Mouse (Mus musculus) bone marrow, adult 2 months (tissue): ENCODE data around the gene Fndc4. TPM values are rescaled to one million over a fixed set of nuclear protein-coding genes. Genes with fewer than 3 reads are reported as not detected.
A peak's percentile ranks its signal among the peaks of the same experiment; 100 is the strongest.

Experiments used
- H3K27ac ChIP-seq: fragments of 200-500 bp; 2 replicates; pipeline ENCODE4 v1.5.1; 2012; ENCODE audit warnings: low read depth, mild to moderate bottlenecking, control low read depth, inconsistent platforms, low read length; ENCODE audit not compliant: control insufficient read depth, poor library complexity, insufficient read depth
- H3K4me1 ChIP-seq: fragments of 200-500 bp; 2 replicates; pipeline ENCODE4 v1.6.1; 2011; ENCODE audit warnings: low read length; ENCODE audit not compliant: control insufficient read depth, insufficient read depth
- H3K4me3 ChIP-seq: fragments of 200-500 bp; replicated peaks from 2 replicates; pipeline ENCODE3; 2011; ENCODE audit warnings: mild to moderate bottlenecking, low read depth, low read length, control low read depth; ENCODE audit not compliant: control insufficient read depth
- CTCF ChIP-seq: fragments of 200-500 bp; IDR thresholded peaks from 2 replicates; pipeline ENCODE4 v1.5.1; 2011; ENCODE audit warnings: low read length, control low read depth; ENCODE audit not compliant: control insufficient read depth, insufficient read depth
- POLR2A ChIP-seq: fragments of 200-500 bp; IDR thresholded peaks from 2 replicates; pipeline ENCODE4 v1.6.1; 2011; ENCODE audit warnings: low read depth, mild to moderate bottlenecking, control low read depth, low read length, borderline replicate concordance; ENCODE audit not compliant: control insufficient read depth
- WGBS: fragments of 180-500 bp; shearing (Covaris S2); methylation state at CpG from one replicate; pipeline ENCODE4 v1.1.7; 2018; 5-methylcytosine and 5-hydroxymethylcytosine counted together
- polyA plus RNA-seq: library from polyadenylated mRNA; stranded (reverse); fragments of >200 nt; gene quantifications from 2 replicates; pipeline ENCODE4 v1.2.4, GENCODE M21; 2011; ENCODE audit warnings: low replicate concordance; ENCODE audit not compliant: missing spikeins, insufficient read depth, insufficient read length

Fndc4 gene
- polyA plus RNA-seq, 1 experiment, result not detected

DNA sequence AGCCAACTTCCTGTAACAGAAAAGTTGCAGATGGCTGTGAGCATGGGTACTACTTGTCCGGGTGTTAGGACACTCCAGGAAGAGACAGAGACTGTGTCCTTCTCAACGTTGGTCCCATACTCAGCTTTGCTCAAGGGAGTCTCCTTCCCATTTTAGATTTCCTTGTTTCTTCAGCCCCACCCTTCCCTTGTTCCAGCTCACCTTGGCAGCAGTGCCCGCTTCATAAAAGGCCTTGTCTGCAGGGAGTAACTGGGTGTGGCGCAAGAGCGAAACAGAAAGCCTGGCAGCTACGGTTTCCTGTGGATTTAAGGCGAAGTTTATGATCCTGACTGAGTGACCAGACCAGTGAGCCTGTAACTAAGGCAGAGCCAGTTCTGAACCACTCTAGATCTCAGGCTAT lies 41.4 kb downstream of the Fndc4 start:
- Histone ChIP-seq H3K27ac (no peak overlapping the region), H3K4me3 (no peak overlapping the region), H3K4me1 (no peaks in the 10 kb centered on the region)
- TF ChIP-seq CTCF, result no peak
- TF ChIP-seq POLR2A, result no peak
- WGBS, result 39% methylated on average over 7 of the region's 7 CpGs

DNA sequence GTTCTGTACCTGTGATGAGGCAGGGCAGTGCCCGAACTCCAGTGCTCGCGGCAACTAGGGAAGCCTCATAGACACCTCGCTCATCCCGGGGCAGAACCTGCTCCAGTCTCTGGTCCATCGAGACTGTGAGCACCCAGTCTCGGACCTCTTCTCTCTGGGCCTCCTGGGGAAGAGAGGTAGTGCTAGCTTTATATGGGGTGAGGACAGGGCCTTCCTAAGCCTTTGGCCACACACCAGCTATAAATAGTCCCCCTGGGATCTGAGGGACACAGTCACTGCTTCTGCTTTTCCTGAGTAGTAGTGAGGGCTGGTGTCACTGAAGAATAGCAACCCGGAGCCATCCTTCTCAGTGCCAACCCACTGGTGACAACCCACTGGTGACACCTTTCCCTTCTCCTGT lies 42.1 kb downstream of the Fndc4 start:
- 89% methylated on average over 8 of the region's 8 CpGs for WGBS
- TF ChIP-seq CTCF (no peak), POLR2A (no peak)

DNA sequence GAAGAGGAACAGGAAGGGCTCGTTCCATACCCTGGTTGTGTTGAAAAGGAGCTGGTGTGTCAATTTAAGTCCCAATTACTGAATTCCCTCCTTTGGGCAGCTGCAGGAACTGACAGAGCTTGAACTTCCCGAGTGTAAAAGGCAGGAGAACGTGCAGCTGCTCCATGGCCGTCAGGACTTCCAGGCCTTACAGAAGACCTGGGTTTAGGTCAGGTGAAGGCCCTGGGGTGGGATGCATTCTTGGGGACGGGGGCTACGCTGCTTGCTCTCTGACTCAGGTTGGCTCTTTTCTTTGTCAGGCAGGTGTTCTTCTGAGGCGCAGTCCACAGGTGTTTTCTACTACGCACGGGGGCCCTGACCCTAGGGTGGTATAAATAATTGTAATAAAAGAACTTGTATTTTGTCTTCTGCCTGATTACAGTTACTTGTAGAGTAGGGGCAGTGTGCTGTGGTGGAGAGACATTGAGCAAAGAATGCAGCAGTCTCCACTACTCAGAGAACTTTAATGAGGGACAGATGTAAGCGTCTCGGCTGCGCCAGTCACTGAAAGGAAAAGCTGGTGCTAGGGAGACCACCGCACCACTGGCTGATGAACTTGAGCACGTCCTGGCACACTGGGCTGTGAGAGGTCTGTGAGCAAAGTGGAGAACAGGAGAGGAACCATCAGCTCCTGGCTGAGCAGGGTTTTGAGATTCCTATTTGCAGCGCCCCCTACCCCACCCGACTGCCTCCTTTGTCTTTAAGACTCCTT lies 42.9 kb downstream of the Fndc4 start:
- TF ChIP-seq POLR2A, result no peak
- no peak for TF ChIP-seq CTCF
- Histone ChIP-seq H3K4me1 (no peaks in the 10 kb centered on the region), H3K4me3 (no peak overlapping the region), H3K27ac (no peak overlapping the region)
- 84% methylated on average over 16 of the region's 16 CpGs for WGBS

More for the DNA sequence above, 42.1 kb downstream of the Fndc4 start:
- no peak overlapping the region for H3K4me3 ChIP-seq
- H3K4me1 ChIP-seq, result no peaks in the 10 kb centered on the region
- no peak overlapping the region for H3K27ac ChIP-seq

DNA sequence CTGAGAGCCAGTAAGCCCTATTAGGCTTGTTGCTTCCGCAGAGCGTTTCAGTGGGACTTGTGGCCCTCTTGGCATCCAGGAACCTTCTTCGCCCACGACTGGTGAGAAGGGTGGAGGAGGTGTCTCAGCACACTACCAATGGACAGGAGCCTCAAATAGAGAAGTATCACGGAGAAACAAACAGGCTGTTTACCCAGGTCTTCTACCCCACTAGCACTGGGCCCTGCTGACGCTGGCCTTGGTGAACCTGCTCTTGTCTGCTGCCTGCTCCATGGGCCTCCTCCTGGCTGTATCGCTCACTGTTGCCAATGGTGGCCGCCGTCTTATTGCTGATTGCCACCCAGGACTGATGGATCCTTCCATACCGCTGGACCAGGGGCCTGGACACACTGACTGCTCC lies 43.7 kb downstream of the Fndc4 start:
- no peaks in the 10 kb centered on the region for H3K4me1 ChIP-seq
- WGBS, result 84% methylated on average over 10 of the region's 10 CpGs
- no peak for TF ChIP-seq POLR2A
- TF ChIP-seq CTCF, result no peak
- H3K27ac ChIP-seq, result no peak overlapping the region
- peak overlapping the region; percentile 56 for H3K4me3 ChIP-seq

DNA sequence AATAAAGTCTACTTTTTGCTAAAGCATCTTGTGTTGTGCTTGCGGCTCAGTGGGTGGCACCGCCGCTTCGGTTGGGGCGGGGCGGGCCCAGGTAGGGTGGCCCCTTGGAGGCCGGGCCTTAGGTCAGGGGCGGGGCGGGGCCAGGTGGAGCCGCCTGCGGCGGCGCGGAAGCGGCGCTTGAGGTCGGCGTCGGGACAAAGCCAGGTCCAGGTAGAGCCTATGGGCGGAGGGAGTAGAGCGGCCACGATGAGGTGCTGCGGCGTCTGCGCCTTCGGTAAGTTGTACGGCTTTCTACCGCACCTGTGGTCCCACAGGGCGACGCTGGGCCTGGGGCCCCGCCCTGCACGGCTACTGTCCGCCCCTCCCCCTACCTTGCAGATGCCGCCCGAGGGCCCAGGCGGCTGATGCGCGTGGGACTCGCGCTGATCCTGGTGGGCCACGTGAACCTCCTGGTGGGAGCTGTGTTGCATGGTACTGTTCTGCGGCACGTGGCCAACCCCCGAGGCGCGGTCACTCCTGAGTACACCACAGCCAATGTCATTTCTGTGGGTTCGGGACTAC lies 44.3 kb downstream of the Fndc4 start, which contains the start of gene Krtcap3:
Gene Krtcap3 (plus strand): TSS at position 151 of the 561 bp plus-strand sequence.
- TF ChIP-seq POLR2A, result no peak
- peak within 1 kb of the TSS; percentile 56 for H3K4me3 ChIP-seq
- no peak within 1 kb of the TSS for H3K27ac ChIP-seq
- WGBS, result 86% methylated on average over 47 of the region's 47 CpGs
- H3K4me1 ChIP-seq, result no peaks in the 10 kb centered on the region

DNA sequence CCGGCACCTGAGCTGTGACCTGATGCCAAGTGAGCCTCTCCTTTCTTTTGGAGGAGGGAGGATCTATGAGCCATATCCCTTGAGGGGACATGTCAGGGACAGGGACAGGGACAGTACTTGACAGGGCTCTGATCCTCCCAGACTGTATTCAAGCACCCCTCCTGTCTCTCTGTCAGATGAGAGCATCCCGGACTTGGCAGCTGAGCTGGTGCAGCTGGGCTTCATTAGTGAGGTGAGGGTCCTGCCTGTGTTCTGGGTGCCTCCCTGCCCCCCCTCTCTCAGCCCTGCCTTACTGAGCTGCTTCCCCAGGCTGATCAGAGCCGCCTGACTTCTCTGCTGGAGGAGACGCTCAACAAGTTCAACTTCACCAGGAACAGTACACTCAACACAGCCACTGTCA lies 45.2 kb downstream of the Fndc4 start:
- Histone ChIP-seq H3K27ac (no peak overlapping the region), H3K4me3 (no peak overlapping the region), H3K4me1 (no peaks in the 10 kb centered on the region)
- 81% methylated on average over 4 of the region's 4 CpGs for WGBS
- no peak for TF ChIP-seq POLR2A
- no peak for TF ChIP-seq CTCF

Other genes starting within 250 kb of the Fndc4 start
- 53.2 and 95.6 TPM in 2 replicates for gene Atraid, start 247.8 kb downstream of the Fndc4 start, polyA plus RNA-seq
- gene Slc5a6, start 247.2 kb downstream of the Fndc4 start, polyA plus RNA-seq, result 1.6 and 3.6 TPM in 2 replicates
- gene Cad, start 241.3 kb downstream of the Fndc4 start, polyA plus RNA-seq, result 9.7 and 21.8 TPM in 2 replicates
- gene Dnajc5g, start 189.8 kb downstream of the Fndc4 start, polyA plus RNA-seq, result not detected in 2 replicates
- not detected in 2 replicates for gene Slc30a3, start 187.8 kb downstream of the Fndc4 start, polyA plus RNA-seq
- not detected in 2 replicates for gene Trim54, start 179.4 kb downstream of the Fndc4 start, polyA plus RNA-seq
- gene Ucn, start 157.3 kb downstream of the Fndc4 start, polyA plus RNA-seq, result not detected in 2 replicates
- gene Mpv17, start 141.8 kb downstream of the Fndc4 start, polyA plus RNA-seq, result 5.3 and 14.4 TPM in 2 replicates
- gene Gm29609, start 116.2 kb downstream of the Fndc4 start, polyA plus RNA-seq, result 2.0 TPM in 1 of 2 replicates, not detected in the other
- gene Gtf3c2, start 115.9 kb downstream of the Fndc4 start, polyA plus RNA-seq, result 32.1 and 67.3 TPM in 2 replicates
- gene Snx17, start 102.9 kb downstream of the Fndc4 start, polyA plus RNA-seq, result 32.5 and 42.0 TPM in 2 replicates
- gene Eif2b4, start 102.7 kb downstream of the Fndc4 start, polyA plus RNA-seq, result 21.7 and 57.4 TPM in 2 replicates
- gene Zfp513, start 93.8 kb downstream of the Fndc4 start, polyA plus RNA-seq, result 28.8 and 54.0 TPM in 2 replicates
- 97.5 and 147 TPM in 2 replicates for gene Ppm1g, start 75.4 kb downstream of the Fndc4 start, polyA plus RNA-seq
- 51.1 and 93.7 TPM in 2 replicates for gene Nrbp1, start 55.2 kb downstream of the Fndc4 start, polyA plus RNA-seq
- not detected in 2 replicates for gene Gm9970, start 54.8 kb downstream of the Fndc4 start, polyA plus RNA-seq
- 10.6 and 20.0 TPM in 2 replicates for gene Krtcap3, start 44.4 kb downstream of the Fndc4 start, polyA plus RNA-seq
- 12.0 and 41.2 TPM in 2 replicates for gene Ift172, start 5.0 kb downstream of the Fndc4 start, polyA plus RNA-seq
- 3.7 TPM in 1 of 2 replicates, not detected in the other for gene Gckr, start 1.4 kb upstream of the Fndc4 start, polyA plus RNA-seq
- 17.2 and 29.0 TPM in 2 replicates for gene Zfp512, start 156.4 kb upstream of the Fndc4 start, polyA plus RNA-seq
- not detected in 2 replicates for gene 4930548H24Rik, start 189.7 kb upstream of the Fndc4 start, polyA plus RNA-seq
- 12.1 and 18.4 TPM in 2 replicates for gene Gpn1, start 198.7 kb upstream of the Fndc4 start, polyA plus RNA-seq
- 34.0 and 45.2 TPM in 2 replicates for gene Slc4a1ap, start 230.9 kb upstream of the Fndc4 start, polyA plus RNA-seq
- gene Supt7l, start 231.7 kb upstream of the Fndc4 start, polyA plus RNA-seq, result 4.5 and 7.5 TPM in 2 replicates